Mouse (Mus musculus) frontal cortex, postnatal 25 days (tissue): ENCODE measurements around the gene Kcnma1.

Experiments used
- DNase-seq, 2 experiments: peaks; one replicate each; pipeline ENCODE4 v3.0.0; 2022; ENCODE audit warnings: low spot score in 2 of 2

Gene Kcnma1

DNA sequence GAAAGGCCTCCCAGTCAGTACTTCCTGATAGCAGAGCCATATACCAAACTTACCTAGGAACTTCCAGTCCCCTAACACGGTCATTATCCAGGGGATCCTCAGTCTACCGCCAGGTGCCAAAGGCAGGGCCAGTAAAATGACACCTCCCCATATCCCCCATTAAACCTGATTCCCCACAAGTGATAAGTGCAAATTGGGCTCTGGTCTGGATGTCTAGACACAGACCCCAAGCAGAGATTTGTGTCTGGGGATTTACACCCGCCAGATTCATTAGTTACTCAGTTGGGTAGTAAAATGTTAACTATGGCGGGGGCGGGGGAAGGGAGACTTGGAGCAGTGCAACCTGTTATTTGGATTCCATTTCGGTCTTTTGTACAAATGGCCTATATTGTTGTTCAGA is 562.6 kb downstream of the Kcnma1 start:
- no peak for DNase-seq

DNA sequence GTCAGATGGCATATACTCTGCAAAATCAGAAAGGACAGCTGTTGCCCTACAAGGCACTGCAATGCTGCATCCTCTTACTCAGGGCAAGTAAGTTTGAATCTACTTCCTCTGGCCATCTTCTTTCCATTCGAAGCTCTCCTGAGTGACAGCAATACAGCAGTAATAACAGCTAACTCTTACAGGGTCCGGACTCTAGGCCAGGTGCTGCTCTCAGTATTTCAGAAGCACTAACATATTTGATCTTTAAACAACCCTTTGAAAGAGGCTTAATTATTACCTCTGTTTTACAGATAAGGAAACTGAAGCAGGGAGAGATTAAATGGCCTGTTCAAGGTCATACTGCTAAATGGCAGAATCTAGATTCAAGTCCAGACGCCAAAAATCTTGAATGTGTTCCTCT is 576.8 kb downstream of the Kcnma1 start:
- DNase-seq: no peak

DNA sequence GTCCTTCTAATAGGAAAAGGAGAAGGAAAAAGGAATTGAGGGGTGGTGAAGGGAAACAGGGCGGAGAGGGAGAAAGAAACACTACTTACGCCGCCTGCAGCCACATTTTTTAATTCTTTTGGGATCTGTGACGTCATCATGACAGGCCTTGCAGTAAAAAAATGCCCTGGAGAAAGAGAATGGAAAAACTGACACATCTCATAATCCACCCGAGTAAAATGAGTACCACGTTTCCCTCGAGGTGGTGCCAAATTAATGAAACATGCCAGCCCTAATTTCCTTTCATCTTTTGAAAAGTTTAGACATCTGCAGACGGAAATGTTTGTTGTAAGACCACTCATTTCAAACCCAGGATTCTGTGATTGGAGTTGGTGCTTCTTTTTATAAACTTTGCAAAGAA is 578.4 kb downstream of the Kcnma1 start:
- DNase-seq: no peak

DNA sequence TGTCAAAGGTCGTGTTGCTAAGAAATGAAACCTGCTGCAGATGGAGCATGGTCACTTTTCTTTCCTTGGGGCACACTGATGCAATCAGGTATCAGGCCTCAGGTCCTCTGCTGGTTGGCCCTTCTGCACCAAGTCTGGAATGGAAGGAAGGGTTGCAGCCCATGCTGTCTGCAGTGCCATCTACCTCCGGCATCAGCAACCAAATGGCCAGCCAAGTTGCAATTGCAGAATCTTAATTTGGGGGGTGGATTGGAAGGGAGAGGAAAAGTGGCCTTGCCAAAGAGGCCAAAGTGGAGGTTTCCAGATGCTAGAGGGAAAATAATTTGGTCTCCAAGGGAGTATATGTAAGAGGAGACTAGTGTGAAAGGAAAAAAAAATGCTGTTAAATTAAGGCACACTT is 584.3 kb downstream of the Kcnma1 start:
- DNase-seq: no peak

DNA sequence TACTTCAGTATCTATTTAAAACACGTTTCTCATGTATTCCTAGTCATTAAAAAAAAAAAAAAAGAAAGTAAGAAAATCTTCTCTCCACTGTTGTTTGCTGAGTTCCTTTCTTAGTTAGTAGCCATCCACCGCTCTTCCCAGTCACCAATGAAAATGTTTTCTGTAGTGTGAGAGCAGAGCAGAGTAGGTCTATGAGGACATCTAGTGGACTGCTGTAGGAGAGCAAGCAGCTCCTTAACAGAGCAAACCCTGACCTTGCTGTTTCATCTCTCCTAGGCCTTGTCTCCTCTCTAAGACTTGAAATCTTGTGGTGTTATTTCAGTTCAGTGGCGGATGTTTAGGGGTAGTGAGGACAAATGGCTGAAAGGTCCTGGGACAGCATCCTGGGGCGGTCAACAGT is 585.2 kb downstream of the Kcnma1 start:
- no peak for DNase-seq

DNA sequence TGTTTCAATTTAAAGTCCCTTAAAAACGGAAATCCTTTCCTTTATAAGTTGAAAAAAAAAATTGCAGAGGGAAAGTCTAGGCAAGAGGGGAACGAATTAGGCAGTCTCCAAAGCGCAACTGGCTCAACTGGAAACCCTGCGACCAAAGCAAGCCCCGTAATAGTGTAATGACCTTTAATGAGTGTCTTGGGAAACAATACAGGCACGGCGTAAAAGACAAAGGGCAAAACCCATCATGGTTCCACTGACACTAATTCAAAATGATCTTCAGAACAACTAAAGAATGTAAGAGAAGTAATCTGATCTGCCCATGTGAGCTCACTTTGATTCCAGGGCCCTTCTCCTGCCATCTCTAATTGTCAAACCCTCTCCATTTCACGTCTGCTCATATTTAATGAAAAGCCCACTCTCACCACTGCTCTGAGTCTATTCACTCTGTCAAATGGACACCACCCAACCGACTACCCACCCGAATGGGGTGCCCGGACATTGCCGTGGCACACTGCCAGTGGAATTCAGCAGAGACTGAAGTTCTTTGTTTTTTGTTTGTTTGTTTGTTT is 591.7 kb downstream of the Kcnma1 start:
- no peak for DNase-seq

DNA sequence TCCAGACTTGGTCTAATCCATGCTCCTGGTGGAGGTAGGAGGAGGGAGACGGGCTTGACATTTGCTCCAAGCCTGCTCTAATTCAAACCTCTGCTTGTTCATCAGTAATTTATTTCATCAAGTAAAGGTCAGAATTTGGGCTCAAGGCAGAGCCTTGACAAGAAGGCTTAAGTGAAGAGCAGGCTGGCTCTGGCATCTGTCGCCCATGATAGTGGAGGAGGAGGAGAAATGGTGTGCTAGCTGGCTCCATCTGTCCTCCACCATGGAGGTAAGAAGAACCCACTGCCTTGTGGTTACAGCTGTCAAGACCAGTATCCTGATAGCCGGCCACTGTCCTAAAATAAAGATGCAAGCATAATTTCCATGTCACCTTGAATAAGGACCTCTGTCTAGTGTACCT is 595.3 kb downstream of the Kcnma1 start:
- no peak for DNase-seq

DNA sequence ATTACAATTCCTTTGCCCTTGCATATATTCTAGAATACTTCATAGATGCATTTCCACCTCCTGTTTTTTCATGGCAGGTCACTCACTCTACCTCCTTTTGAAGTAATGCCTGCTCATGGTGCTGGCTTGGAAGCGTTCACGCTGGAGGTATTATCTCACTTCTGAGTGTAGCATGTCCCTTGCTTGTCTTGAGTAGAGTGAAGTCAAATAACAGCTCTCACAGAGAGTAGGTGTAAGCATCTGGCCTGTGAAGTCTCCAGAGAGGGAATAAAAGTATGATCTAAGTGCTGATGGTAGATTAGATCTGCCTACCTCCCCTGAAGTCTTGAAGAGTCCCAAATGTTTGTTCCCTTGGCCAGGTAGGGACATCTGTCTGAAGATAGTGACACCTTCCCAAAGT is 607.2 kb downstream of the Kcnma1 start:
- DNase-seq: no peak

DNA sequence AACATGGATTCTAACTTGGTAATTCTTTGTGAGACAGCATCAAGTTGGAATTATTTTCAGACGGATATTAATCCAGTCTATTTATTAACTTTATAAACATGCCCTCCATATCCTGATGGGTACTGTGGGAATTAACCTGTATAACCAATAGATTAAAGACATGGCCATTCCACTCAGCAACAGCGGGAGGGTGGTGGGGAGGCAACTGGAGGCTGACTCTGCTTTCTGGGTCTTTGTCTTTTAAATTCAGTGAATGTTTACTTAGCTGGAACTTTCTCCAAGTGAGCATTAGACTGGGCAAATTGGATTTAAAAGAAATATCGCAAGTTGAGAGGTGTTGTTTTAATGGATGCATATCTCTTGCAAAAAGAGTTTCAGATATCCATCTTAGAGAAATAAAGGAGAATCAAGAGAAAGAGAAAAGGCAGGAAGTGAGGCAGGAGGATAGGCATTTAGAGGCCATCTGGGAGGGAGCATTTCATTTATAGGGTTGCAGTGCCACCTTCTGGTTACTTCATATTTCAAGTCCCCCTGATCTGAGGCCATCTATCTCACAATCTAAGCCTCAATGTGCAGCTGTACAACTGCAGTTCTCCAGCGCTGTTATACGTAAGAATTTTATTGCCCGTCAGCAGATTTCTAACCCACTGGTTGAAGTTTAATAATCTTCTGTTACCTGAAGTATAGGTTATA is 613.4 kb downstream of the Kcnma1 start:
- DNase-seq: peak in 1 of 2 experiments; percentile 26

DNA sequence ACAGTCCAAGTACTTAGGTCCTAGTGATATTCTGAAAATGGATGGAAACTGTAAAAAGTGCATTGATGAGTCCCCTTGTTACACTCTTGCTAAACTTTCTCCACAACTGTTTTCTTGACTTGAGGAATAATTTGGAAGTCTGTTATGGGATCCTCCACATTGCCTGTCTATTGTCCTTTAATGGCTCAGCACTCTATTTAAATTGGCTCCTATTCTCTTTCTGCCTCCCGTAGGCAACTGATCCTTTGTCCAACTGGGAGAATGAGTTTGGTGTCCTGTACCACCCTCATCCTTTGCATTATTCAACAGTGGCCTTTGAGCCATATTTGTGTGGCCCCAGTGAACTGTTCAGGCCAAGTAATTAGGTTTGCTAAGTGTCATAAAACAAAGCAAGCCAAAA is 616.6 kb downstream of the Kcnma1 start:
- no peak for DNase-seq

DNA sequence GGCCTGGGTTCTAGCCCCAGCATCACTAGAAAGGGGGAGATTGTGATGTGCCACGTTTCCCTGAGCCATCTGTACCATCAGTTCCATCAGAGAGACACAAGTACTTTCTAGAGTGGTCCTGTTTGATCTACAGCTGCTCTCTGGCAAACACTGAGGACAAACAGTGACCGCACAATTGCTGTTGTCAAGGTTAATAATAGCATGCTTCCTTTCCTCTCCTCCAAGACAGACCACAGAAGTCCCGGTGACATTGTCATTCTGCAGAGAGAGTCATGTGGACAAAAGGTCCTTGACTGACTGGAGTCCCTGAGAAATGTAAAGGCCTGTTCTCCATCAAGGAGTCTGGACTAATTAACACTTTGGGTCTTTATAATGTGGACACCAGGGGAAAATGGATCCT is 622.7 kb downstream of the Kcnma1 start:
- DNase-seq: no peak

DNA sequence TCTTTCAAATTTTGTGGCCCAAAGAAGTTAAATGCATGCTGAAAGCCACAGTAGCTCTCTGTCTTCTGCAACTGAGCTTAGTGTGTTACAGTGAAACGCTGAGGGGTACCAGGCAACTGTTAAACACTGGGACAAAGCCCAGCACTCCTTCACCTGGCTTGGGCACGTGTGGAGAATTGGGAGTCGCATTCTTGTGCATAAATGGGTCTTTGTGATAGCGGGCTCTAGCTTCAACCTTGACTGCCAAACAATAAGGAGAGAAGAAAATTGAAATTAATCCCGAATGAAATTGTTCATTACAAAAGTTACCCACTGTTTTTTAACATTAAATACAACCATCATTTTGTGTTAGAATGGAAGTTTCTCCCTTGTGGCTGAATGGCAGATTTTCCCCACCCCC is 623.5 kb downstream of the Kcnma1 start:
- no peak for DNase-seq

DNA sequence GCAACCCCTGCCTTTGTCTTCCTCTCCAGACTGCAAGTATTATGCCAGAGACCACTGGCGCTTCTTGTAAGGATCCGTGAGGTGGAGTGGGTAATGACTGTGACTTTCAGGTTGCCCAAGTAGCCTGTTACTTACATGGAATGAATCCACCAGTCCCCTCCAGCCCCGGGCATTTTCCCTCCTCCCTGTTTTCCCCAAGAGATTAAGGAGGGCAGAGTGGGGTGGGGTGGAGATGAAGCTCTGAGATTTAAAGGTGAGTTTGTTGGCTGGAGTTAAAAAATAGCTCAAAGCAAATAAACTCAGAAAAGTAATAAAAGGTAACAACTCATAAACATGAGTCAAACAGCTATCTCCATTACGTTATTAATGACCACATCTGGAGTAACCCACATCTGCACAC is 624.1 kb downstream of the Kcnma1 start:
- DNase-seq: no peak

DNA sequence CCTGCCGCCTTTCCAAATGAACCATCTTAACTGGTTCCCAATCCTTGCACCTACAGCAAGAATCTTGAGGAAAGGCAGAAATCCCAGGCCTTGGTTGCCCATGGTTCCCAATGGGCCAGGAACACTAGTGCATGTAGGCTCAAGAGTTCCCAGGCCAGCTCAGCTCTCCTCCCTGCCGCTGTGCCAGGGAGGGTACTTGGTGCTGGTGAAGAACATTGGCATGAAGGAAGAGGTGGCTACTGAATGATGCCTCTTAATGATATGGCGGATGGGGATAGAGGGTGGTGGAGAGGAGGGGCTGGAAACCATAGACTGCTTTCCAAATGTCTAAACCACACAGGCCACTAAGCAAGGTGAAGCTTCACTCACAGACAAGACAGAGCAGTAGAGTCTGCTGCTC is 627.5 kb downstream of the Kcnma1 start:
- DNase-seq: no peak

DNA sequence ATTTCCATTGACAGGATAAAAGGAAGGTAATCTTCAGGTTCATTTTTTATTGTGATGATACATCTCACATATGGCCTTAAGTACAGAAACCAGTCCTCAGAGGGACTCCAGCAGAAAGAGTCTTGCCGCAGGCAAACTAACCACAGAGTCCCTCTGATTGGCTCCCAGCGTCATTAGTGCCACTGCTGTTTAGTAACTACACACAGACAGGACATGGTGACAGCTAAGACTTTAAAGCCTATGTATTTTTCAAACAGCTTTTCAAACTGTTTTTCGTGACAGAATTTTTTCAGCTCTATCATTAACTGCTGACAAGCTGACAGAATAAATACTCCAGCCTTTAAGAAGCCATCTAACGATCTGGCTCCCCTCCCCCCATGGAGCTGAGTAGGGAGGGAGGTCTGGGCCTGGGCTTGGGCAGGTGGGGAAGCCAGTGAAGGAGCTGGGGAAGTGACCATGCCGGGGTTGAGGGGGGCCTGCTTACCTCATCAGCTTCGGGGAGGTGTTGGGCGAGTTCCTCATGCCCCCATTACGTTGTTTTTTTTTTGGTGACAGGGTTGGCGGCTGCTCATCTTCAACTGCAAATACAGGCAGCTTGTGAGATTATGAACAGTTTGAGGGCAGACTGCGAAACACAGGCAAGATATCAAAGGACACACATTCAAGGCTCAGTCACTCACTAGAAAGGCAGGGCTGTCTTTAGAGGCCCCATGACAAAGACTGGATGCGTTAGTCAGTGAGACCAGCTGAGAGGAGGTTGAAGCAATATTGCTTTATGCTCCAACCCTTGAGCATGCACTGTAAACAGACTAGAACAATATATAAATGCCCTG is 628.3 kb downstream of the Kcnma1 start:
- no peak for DNase-seq

DNA sequence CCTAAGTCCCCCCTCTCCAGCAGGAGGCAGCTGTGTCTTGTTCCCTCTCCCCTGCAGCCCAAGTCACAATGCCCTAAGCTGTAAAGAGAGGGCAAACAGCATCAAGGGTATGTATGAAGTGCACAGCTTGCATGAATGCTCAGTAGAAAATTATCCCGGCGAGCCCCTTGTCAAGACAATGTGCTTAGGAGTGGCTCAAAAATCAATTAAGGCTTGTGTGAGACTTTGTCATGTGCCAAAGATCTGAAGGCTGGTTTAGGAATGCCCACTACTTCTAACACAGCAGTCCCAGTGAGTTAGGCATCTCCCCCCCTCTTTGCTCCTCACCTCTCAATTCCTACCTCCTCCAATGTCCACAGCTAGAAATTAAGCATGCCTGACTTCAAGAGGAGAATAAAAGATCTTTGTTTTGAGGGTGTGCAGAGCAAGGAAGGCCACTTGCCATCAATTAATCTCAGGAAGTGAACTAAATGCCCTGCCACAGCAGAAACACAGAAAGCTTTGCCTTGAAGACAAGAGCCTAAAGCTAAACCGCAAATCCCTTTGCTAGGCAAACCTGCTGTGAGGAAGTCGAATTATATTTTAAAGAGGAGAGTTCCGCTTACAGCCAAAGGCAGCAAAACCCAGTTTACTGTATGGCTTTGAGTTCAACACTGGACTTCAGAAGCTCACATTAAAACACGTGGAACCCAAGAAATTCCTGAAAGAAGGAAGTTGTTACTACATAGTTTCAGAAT is 635.8 kb downstream of the Kcnma1 start:
- DNase-seq: no peak

DNA sequence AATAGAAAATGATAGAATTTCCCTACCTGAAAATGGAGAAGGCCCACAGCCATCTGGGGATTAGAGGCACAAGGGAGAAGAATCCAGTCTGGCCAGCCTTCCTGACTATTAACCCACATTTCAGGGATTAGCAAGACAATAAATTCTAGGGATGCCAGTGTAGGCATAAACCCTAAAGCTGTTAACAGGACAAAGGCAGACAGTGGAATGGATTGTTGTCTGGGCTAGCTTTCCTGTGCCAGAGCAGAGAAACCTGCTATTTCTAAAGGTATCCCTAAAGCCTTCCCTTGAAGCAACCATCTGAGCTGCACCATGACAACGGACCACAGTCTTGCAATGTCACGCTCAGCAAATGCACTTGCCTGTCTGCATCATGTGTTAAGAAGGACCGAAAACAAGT is 642.3 kb downstream of the Kcnma1 start:
- DNase-seq: no peak

DNA sequence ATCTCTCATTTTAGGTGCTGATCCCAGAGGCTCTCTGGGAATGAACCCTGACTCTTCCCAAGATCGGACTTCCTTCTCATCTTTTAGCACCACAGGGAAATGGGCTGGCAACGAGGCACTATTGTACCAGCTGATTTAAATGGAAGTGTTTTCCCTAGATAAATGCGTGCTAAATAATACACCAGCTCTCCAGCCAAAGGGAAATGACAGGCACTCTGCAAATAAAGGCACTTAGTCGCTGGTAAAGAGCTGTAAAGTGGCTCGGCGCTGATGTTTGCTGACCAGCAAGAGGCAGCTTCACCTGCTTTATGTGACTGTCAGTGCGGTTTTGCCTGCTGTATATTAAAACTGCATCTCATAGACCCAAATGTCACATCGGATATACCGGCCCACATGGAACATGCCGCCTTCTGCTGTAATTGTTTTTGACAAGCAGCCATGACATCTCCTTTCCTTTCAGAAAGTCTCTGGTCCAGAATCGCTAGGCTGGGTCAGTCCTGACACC is 653.7 kb downstream of the Kcnma1 start:
- DNase-seq: no peak

DNA sequence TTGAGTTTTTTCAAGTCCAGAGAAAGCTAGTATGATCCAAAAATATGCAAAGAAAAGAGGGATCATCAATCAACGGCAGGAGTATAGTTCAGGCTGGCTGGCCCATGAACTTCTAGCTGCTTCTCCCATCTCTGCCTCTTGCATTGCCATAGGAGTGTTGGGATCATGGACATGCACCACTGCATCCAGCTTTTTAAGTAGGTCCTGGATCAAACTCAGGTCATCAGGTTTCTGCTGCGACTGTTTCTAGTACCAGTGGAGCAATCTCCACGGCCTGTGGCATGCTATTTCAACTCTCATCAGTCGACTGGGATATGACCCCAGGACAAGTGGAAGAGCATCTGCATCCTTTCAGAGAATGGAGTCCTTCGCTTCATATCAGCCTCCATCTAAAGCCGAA is 655.5 kb downstream of the Kcnma1 start:
- DNase-seq: no peak

DNA sequence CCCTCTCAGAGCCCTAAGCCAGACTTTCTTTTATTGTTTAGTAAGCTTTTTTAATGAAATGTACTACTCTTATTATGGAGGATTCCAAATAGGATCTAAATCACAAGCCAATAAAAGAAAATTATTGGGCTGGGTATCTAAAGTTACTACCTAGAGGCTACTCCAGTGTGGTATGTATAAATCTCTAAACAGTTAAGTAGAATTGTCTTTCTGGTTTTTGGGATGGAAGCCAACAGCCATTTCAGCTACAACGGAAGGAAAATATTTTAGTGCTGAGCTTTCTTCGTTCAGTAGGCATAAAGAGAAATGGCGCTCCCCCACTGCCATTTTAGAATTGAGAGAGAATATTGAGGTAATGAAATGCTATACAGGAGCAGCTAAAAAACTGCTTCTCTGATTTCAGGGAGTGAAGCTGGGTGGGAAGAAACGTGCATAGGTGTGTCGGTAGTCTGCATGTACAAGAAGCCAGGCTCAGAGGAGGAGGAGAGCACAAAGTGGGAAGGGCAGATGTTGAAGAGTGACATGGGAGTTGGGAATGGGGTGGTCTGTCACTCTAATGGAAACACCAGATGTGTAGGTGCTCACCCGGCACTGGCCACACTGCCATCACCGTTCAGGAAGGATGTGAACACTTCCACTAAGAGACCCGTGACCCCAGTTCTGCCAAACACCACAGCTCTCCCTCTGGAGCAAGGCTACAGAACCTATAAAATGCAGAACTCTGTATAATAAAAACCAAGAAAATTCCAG is 656.6 kb downstream of the Kcnma1 start:
- DNase-seq: no peak

DNA sequence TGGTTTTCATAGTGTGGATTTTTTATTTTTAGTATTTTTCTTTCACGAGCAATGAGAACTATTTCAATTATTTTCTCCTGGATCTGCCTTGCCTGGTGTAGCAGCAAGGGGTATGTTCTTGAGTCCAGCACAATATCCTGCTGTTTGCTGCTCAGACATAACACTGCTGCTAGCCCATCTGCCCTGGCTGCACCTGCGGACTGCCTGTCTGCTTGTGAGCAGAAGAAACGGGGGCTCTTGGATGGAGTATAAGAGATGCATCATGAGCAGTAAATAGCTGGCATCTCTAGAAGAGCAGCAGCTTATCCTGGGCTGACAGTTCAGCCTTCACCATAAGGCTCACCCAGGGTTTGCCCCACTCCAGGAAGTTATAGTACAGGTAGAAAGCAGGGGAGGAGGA is 687.5 kb downstream of the Kcnma1 start:
- no peak for DNase-seq

DNA sequence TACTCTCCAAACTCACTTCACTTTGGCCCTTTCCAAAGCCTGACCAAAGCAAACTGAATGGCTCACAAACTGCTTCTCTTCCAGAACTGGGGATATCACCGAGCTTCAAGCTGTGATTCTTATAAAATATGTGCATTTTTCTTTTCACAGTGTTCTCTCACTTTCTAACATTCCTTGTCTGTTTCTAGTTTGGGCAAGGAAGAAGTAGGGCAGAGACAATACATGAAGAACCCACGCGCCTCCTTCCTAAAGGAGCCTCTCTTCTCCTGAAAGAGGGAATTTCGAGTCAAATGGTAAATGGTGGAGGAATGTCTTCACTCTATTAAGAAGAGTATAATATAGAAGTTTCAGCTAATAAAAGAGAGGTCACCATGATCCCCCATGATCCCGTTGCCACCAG is 709.0 kb downstream of the Kcnma1 start:
- DNase-seq: no peak
